Mouse (Mus musculus) right cerebral cortex, postnatal 36 days (tissue): ENCODE data around the gene Arhgap27.
"Not testable (repeated sequence)": the region's sequence is repeated elsewhere in the genome, so short reads cannot be mapped to it uniquely, and the experiment has no call there.

Experiments
- DNase-seq, 2 experiments: peaks; one replicate each; pipeline ENCODE4 v3.0.0; 2022; ENCODE audit warnings: low spot score in 2 of 2, mixed read lengths in 1 of 2

Gene Arhgap27

DNA sequence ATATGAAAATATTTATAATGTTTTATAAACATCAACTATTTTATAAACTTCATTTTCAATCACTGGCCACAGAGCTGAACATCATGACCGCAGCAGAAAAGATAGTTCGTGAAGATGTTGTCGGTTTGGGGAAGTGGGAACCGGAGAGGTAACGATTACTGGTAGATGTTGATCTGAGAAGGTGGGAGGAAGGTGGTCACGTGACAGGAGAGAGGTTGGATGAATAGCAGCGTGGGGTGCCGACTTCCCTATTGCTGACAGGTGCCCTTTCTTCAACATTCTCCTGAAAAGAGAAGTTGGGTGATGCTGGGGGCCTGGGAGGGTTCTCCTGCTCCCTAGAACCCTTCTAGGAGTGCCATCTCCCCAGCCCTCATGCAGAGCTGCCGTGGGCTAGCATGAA, 59.0 kb downstream of the Arhgap27 start:
- DNase-seq = no peak

DNA sequence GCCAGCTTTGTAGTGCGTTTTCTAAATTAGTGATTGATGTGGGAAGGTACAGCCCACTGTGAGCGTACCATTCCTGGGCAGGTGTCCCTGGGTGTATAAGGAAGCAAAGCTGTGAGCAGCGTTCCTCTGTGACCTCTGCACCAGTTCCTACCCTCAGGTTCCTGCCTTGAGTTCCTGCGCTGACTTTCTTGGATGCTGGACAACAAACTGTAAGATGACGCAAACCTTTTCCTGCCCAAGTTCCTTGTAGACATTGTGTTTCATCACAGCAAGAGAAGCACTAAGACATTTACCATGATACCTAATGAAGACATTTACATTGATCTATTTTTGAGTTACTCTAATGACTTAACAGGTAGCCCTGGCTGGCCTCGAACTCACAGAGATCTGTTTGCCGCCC, 68.7 kb downstream of the Arhgap27 start:
- DNase-seq = no peak

DNA sequence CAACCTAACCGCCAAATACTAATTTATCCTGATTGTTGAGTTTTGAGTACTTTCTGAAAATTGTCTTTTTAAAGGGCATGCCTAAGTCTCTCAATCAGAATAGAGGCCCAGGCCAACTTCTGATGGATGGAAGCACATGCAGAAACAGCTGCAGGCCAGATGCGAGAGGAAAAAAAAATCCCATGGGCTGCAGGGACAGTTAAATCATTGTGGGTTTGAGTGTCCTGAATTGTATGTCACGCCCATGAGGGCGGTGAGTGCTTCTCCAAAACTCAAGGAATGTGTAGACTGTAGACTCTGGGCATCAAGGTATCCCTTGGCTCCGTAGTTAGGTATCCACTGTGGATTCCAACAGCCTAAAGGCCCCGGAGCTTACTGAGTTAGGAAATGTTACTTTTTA, 69.4 kb downstream of the Arhgap27 start:
- no peak for DNase-seq

DNA sequence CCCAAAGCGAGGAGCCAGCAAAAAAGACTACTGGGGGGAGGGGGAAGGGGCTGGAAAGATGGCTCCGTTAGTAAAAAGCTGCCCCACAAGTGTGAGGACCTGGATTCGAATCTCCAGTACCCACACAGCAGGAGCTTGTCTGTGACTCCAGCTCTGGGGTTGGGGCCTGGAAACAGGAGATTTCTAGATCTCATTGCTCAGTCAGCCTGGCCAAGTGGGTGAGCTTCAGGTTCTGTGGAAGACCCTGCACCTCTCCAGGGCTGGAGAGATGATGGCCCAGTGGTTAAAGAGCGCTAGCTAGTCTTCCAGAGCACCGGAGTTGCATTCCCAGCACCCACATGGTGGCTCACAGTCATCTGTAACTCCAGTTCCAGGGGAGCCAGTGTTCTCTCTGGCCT, 70.6 kb downstream of the Arhgap27 start:
- DNase-seq = no peak

DNA sequence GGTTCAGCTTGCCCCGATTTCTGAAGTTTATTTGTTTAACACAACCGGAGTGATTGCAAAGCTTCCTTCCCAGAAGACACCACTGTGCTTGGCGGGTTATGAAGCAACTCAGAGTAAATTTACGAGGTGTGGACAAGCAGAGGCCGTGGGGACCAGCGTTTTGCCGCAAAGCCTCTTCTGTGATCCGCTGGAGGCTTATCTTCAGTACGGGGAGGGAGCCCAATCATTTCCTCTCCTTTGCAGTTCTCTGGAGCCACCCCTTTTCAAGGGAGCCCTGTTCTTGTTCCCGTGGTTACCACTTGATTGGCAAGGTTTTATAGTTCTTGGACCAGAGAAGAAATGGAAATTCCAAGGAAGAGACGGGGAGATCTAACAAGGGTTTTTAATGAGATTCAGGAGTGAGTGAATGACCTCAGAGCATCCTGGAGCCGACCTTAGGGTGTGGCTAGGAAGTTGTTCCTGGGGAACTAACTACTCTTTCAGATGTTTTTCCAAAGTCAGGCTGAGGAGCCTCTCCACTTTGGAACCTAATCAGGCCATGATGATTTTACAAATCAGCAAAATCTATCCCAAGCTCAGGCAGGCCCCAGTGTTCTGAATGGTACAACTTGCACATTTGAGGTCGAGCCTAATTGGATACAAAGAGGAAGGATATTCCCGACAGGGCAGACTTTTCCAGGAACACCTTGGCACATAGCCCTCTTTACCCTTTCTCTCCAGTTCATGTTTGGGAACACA, 71.2 kb downstream of the Arhgap27 start:
- DNase-seq = no peak

DNA sequence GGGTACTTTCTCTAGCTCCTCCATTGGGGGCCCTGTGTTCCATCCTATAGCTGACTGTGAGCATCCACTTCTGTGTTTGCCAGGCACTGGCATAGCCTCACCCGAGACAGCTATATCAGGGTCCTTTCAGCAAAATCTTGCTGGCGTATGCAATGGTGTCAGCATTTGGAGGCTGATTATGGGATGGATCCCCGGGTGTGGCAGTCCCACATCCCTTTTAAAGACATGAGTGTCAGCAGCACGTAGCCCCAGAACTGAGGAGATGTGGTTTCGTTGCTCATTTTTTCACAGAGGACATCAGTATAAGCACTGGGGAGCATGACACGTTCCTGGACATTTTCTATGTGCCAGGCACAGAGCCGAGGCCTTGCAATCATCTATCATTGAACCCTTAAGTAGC, 72.7 kb downstream of the Arhgap27 start:
- DNase-seq = not testable (repeated sequence)

DNA sequence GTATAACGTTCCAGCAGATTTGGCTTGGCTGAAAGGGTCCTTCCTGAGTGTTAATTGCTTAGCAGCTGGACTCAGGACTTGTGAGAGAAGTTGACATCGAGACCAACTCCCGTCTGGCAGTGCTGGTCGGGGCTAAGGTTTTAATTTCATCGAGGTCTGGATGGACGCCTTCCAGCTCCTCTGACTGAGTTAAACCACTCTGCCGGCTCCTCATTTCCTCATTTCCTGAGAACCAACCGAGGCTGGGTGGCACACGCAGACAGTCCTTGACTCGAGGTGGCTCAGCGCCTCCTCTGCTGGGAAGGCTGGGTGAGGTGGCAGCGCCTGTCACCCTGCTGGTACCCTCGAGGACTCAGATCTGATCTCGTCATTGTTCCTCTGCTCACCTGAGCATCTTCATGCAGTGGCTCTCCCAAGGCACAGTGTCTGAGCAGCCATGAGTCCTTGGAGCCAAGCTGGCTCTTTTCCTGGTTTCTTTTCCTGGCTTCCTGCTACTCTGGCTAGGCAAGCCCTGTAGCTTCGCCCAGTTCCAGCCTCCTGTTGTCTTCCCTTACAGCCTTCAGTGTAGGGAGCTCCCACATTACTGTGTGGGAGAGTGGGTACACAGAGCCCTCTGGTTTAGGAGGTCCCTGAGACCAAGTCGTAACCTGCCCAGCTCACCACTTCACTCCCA, 75.1 kb downstream of the Arhgap27 start:
- no peak for DNase-seq

DNA sequence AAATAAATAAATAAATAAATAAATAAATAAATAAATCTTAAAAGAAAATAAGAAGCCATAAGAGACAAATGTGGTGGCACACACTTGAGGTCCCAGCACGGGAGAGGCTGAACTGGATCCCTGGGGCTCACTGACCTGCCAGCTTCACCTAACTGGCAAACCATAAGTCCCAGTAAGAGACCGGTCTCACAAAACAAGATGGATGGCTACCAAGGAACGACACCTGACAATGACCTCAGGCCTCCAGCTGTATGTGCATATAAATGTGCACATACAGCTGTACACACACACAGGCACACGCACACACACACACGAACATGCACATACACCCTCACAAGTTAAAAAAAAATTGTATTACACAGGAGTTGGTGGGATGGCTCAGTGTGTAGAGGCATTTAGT, 76.6 kb downstream of the Arhgap27 start:
- no peak for DNase-seq

DNA sequence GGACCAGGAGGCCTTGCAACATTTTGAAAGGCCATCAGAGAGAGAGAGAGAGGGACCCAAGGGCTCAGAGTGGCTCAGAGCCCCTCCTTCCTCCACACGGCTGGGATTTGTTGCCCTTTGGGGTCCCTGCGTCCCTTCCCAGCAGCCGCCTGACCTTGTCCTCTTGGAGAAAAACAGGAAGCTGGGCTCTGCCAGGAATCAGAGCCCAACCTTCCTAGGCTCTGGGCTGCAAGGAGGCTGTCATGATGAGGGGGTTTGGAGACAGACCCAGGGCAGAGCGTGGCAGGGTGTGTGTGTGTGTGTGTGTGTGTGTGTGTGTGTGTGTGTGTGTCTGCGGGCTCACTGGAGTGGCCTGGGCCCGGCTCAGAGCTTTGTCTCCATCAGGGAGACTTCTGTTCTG, 77.5 kb downstream of the Arhgap27 start:
- no peak for DNase-seq

DNA sequence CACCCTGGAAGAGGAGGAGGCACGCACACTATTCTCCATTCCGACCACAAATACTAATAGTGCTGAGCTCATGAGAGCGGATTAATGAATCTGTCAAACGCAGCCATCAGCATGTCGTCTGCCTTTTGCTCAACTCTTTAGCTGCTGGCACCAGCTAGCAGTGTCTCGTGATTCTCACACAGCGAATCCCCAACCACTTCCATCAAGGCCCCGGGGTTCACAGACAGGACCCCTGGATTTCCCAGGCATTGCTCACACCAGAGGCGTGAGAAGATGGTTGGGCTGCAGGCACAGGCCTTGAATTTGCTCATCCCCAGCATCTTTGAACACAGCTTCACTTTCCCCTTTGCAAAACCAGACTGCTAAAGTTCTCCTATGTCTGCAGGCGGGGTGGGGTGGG, 78.2 kb downstream of the Arhgap27 start:
- DNase-seq = no peak

DNA sequence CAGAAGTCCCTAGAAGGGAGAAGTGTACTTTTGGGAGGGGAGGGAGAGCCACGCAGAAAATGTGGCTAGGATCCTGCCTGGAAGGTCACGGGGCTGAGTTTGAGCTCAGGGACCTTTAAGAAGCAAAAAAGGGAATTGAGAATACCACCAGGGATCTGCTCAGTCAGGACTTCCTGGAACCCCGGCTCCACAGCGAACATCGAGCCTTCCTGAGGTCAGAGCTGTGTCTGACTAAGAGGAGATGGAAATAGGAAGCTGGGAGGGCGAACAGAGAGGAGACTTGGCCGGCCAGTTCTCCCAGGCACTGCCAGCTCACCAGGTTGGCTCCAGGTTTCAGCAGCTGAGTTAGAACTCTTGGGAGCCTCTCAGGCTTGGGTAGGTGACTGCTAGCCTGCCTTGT, 81.7 kb downstream of the Arhgap27 start:
- no peak for DNase-seq
